Comparison of ENCODE assay signal across 8 mouse cellular contexts in genomic region chr17:29928751-29929237, GRCm38 (mm10). TPM values are rescaled to one million over a fixed set of nuclear protein-coding genes. Genes with fewer than 3 reads are reported as not detected.
DNase-seq lines count a peak whose midpoint lies in the region; ATAC-seq and TF ChIP-seq lines count a peak whose summit lies in the region.
"Had no signal": no experiment of that assay in that cellular context is flagged by ENCODE, and none has a peak within 500 bp of the region (broad histone marks: within the 10 kb centered on the region; RNA-seq: fewer than 3 reads in every experiment).

No protein-coding gene starts in this region.

- TF ChIP-seq POLR2A in heart, adult 2 months (IDR thresholded peaks at IDR 0.05; ENCODE audit: insufficient read depth, low read depth, low read length), result no peak

- no peaks in the 10 kb centered on the region for H3K4me1 ChIP-seq in heart, adult 2 months (ENCODE audit: control insufficient read depth, insufficient read depth, low read length)
- no peaks in the 10 kb centered on the region for H3K4me1 ChIP-seq in liver, embryonic 14.5 days (replicated peaks; ENCODE audit: control insufficient read depth in 2 of 2, insufficient read depth in 2 of 2, low read length in 1 of 2)

- intact Hi-C loops in heart, adult 2 months (cut with DNase I), result no loop called here

- no peak for TF ChIP-seq EP300 in heart, adult 2 months (IDR thresholded peaks at IDR 0.05; ENCODE audit: insufficient read depth, low read depth, low read length)
- 0 out of 2 replicates have a peak, but pooled peaks have one; percentile 22 for TF ChIP-seq EP300 in liver, embryonic 14.5 days (IDR thresholded peaks at IDR 0.05; ENCODE audit: low read depth)

- no peak for ATAC-seq in liver, embryonic 14.5 days (ENCODE audit: insufficient read depth)

- peak overlapping the region; percentile 45 for H3K4me2 ChIP-seq in liver, embryonic 14.5 days (ENCODE audit: low read depth)
- H3K4me2 ChIP-seq: embryonic facial prominence, embryonic 13.5 days had no signal

- H3K4me3 ChIP-seq in heart, adult 2 months, result no peak overlapping the region
- H3K4me3 ChIP-seq in liver, embryonic 14.5 days (ENCODE audit: insufficient read depth in 1 of 2, low read depth in 2 of 2, low read length in 2 of 2), result no peak overlapping the region
- H3K4me3 ChIP-seq: embryonic facial prominence, embryonic 13.5 days had no signal

- no peaks in the 10 kb centered on the region for H3K27me3 ChIP-seq in heart, adult 2 months (ENCODE audit: control insufficient read depth, insufficient read depth, low read length)
- H3K27me3 ChIP-seq in liver, embryonic 14.5 days (ENCODE audit: control insufficient read depth, insufficient read depth, low read length), result no peaks in the 10 kb centered on the region

- TF ChIP-seq CTCF in heart, adult 2 months (IDR thresholded peaks at IDR 0.05), result peak; percentile 70
- TF ChIP-seq CTCF in liver, embryonic 14.5 days (IDR thresholded peaks at IDR 0.05; ENCODE audit: low read depth), result peak; percentile 30

- no peak overlapping the region; the same call in 1 of the 2 replicates for H3K27ac ChIP-seq in heart, adult 2 months
- H3K27ac ChIP-seq in liver, embryonic 14.5 days, result no peak overlapping the region
- H3K27ac ChIP-seq: embryonic facial prominence, embryonic 13.5 days had no signal

- WGBS in heart, adult 2 months, result 21% methylated on average over 16 of the region's 16 CpGs
- WGBS in liver, embryonic 14.5 days (ENCODE audit: insufficient replicate concordance), result 18% methylated on average over 16 of the region's 16 CpGs

- no peak overlapping the region for H3K9ac ChIP-seq in heart, adult 2 months (ENCODE audit: low read depth, low read length)
- no peak overlapping the region for H3K9ac ChIP-seq in liver, embryonic 14.5 days (replicated peaks)
- H3K9ac ChIP-seq: embryonic facial prominence, embryonic 13.5 days had no signal

- DNase-seq in spleen, postnatal 36 days (ENCODE audit: low spot score in 2 of 2), result peak; percentile 4 to 12
- DNase-seq in spleen, postnatal 14 days (ENCODE audit: low spot score in 2 of 2), result no peak
- DNase-seq in cerebellum, adult 11-12 months, result peak; percentile 15
- peak; percentile 61 to 63 for DNase-seq in heart, adult 2 months
- DNase-seq in kidney, adult 8-10 months, result peak; percentile 73 to 87
- peak in 2 of 3 experiments; percentile 6 to 9 for DNase-seq in liver, embryonic 14.5 days (ENCODE audit: low read depth in 3 of 3, low spot score in 3 of 3)
- DNase-seq in thymus, postnatal 0 days (ENCODE audit: low spot score), result peak; percentile 10

- no peaks in the 10 kb centered on the region for H3K79me2 ChIP-seq in heart, adult 2 months (replicated peaks; ENCODE audit: control insufficient read depth, insufficient read depth, low read length)

- no peaks in the 10 kb centered on the region for H3K9me3 ChIP-seq in liver, embryonic 14.5 days (ENCODE audit: control insufficient read depth, low read length)
- H3K9me3 ChIP-seq: embryonic facial prominence, embryonic 13.5 days had no signal

- H3K36me3 ChIP-seq in heart, adult 2 months (ENCODE audit: control insufficient read depth, insufficient read depth, low read length), result no peaks in the 10 kb centered on the region
- no peaks in the 10 kb centered on the region for H3K36me3 ChIP-seq in liver, embryonic 14.5 days (replicated peaks; ENCODE audit: control insufficient read depth, insufficient read depth, low read depth)
- H3K36me3 ChIP-seq: embryonic facial prominence, embryonic 13.5 days had no signal

RNA-seq across cellular contexts. Expression of gene Mdga1, which starts 41.1 kb away (rescaled TPM):
- total RNA-seq in heart, adult 2 months (2021), result 10 to 100 TPM; 13.4 to 15.4 TPM
- 26.3 and 26.4 TPM in 2 replicates for polyA plus RNA-seq in heart, adult 2 months (2012; rRNA removed)
- polyA plus RNA-seq in liver, embryonic 14.5 days (2012; rRNA removed), result 1.7 and 2.4 TPM in 2 replicates
- 0.75 and 1.6 TPM in 2 replicates for polyA plus RNA-seq in liver, embryonic 14.5 days (2014; fragmentation: Nextera tagmentation; extraction: Ambion mirVana)
- 1.3 and 2.6 TPM in 2 replicates for polyA plus RNA-seq in thymus, postnatal 0 days (2015; fragmentation: Nextera tagmentation; extraction: Ambion mirVana)

Comparison
In these comparisons a context has a peak if more than half of its experiments do, and no peak if none do; other contexts are left out.
1. DNase-seq: peak in spleen, postnatal 36 days (2 of 2), cerebellum, adult 11-12 months (single experiment), heart, adult 2 months (2 of 2), kidney, adult 8-10 months (2 of 2), liver, embryonic 14.5 days (2 of 3) and thymus, postnatal 0 days (single experiment); none in spleen, postnatal 14 days (0 of 2).